In genomic region chr2:5732047-5732446, GRCm38 (mm10) we compare ENCODE assay signal across 25 mouse cellular contexts. TPM values are rescaled to one million over a fixed set of nuclear protein-coding genes. Genes with fewer than 3 reads are reported as not detected.
DNase-seq lines count a peak whose midpoint lies in the region; ATAC-seq and TF ChIP-seq lines count a peak whose summit lies in the region.
"Had no signal": no experiment of that assay in that cellular context is flagged by ENCODE, and none has a peak within 500 bp of the region (broad histone marks: within the 10 kb centered on the region; RNA-seq: fewer than 3 reads in every experiment).

No protein-coding gene starts in this region.

- no peak overlapping the region for H3K9ac ChIP-seq in lung, embryonic 15.5 days
- H3K9ac ChIP-seq in intestine, embryonic 14.5 days (ENCODE audit: low read length) = no peak overlapping the region
- no peak overlapping the region for H3K9ac ChIP-seq in intestine, embryonic 16.5 days (ENCODE audit: low read depth, low read length)
- no peak overlapping the region for H3K9ac ChIP-seq in hindbrain, embryonic 13.5 days
- H3K9ac ChIP-seq: embryonic facial prominence, embryonic 12.5 days; forebrain, embryonic 13.5 days had no signal

- no peak for DNase-seq in layer of hippocampus, adult 2 months (ENCODE audit: low spot score in 2 of 2)
- no peak for DNase-seq in layer of hippocampus, postnatal 10 days (ENCODE audit: low spot score in 2 of 2)
- DNase-seq in lung, postnatal 10 days = no peak
- DNase-seq in intestine, embryonic 14.5 days (ENCODE audit: low spot score) = no peak
- DNase-seq in frontal cortex, postnatal 36 days (ENCODE audit: low spot score in 2 of 2) = no peak
- DNase-seq: adrenal gland, adult 8-10 months; adrenal gland, postnatal 14 days; adrenal gland, postnatal 36 days; B cell, adult 2 months; cerebellum, adult 11-12 months; cerebellum, adult 2 months; cerebellum, adult 9-10 months; cerebellum, postnatal 10 days; cerebellum, postnatal 25 days had no signal

- no peaks in the 10 kb centered on the region for H3K9me3 ChIP-seq in lung, embryonic 15.5 days
- H3K9me3 ChIP-seq in intestine, embryonic 14.5 days (ENCODE audit: control insufficient read depth, low read length) = no peaks in the 10 kb centered on the region
- H3K9me3 ChIP-seq in intestine, embryonic 16.5 days (ENCODE audit: control insufficient read depth, low read length) = no peaks in the 10 kb centered on the region
- H3K9me3 ChIP-seq in hindbrain, embryonic 13.5 days = no peaks in the 10 kb centered on the region
- H3K9me3 ChIP-seq: embryonic facial prominence, embryonic 10.5 days; embryonic facial prominence, embryonic 12.5 days; forebrain, embryonic 13.5 days had no signal

- peaks cover 17% of the 10 kb centered on the region for H3K4me1 ChIP-seq in lung, embryonic 15.5 days
- no peaks in the 10 kb centered on the region for H3K4me1 ChIP-seq in intestine, embryonic 14.5 days (replicated peaks; ENCODE audit: control insufficient read depth, insufficient read depth, low read length)
- peaks cover 6% of the 10 kb centered on the region; the same call in 1 of the 2 replicates for H3K4me1 ChIP-seq in intestine, embryonic 16.5 days (ENCODE audit: control insufficient read depth, insufficient read depth, low read length)
- H3K4me1 ChIP-seq in hindbrain, embryonic 13.5 days (replicated peaks) = peaks cover 19% of the 10 kb centered on the region

- no peak for TF ChIP-seq CTCF in layer of hippocampus, adult 2 months (conservative IDR thresholded peaks at IDR 0.05)

- peak; percentile 56 for ATAC-seq in lung, embryonic 15.5 days (ENCODE audit: borderline replicate concordance, extremely low read depth, low FRiP score, low TSS enrichment)
- ATAC-seq in intestine, embryonic 14.5 days (replicated peaks; ENCODE audit: low FRiP score, low TSS enrichment, low read depth) = 0 out of 2 replicates have a peak, but pooled peaks have one; percentile 50
- peak; percentile 65 for ATAC-seq in intestine, embryonic 16.5 days
- no peak for ATAC-seq in hindbrain, embryonic 13.5 days (ENCODE audit: low FRiP score)
- ATAC-seq: activated CD4-positive, CD25-positive, alpha-beta regulatory T cell, adult 4 months; CD4-positive, CD25-positive, alpha-beta regulatory T cell, adult 4 months; forebrain, embryonic 13.5 days; Patski had no signal

- no peak overlapping the region for H3K4me3 ChIP-seq in layer of hippocampus, adult 2 months
- H3K4me3 ChIP-seq in lung, embryonic 15.5 days = no peak overlapping the region
- no peak overlapping the region for H3K4me3 ChIP-seq in intestine, embryonic 14.5 days (ENCODE audit: low read depth, low read length)
- H3K4me3 ChIP-seq in intestine, embryonic 16.5 days (ENCODE audit: low read length) = no peak overlapping the region
- no peak overlapping the region for H3K4me3 ChIP-seq in hindbrain, embryonic 13.5 days
- H3K4me3 ChIP-seq: embryonic facial prominence, embryonic 10.5 days; embryonic facial prominence, embryonic 12.5 days; forebrain, embryonic 13.5 days had no signal

- H3K27ac ChIP-seq in layer of hippocampus, adult 2 months = peak overlapping the region; percentile 48; the same call in 1 of the 2 replicates
- peak overlapping the region; percentile 39; the same call in 1 of the 2 replicates for H3K27ac ChIP-seq in lung, embryonic 15.5 days
- H3K27ac ChIP-seq in intestine, embryonic 14.5 days (ENCODE audit: low read depth) = no peak overlapping the region
- no peak overlapping the region for H3K27ac ChIP-seq in intestine, embryonic 16.5 days (ENCODE audit: low read length)
- H3K27ac ChIP-seq in hindbrain, embryonic 13.5 days = no peak overlapping the region
- H3K27ac ChIP-seq: embryonic facial prominence, embryonic 10.5 days; embryonic facial prominence, embryonic 12.5 days; forebrain, embryonic 13.5 days had no signal

- no peaks in the 10 kb centered on the region for H3K36me3 ChIP-seq in lung, embryonic 15.5 days
- H3K36me3 ChIP-seq in intestine, embryonic 14.5 days (ENCODE audit: control insufficient read depth, insufficient read depth, low read length) = no peaks in the 10 kb centered on the region
- no peaks in the 10 kb centered on the region for H3K36me3 ChIP-seq in intestine, embryonic 16.5 days (ENCODE audit: control insufficient read depth, insufficient read depth, low read length)
- H3K36me3 ChIP-seq in hindbrain, embryonic 13.5 days = no peaks in the 10 kb centered on the region
- H3K36me3 ChIP-seq: embryonic facial prominence, embryonic 10.5 days; embryonic facial prominence, embryonic 12.5 days; G1E had no signal

- 61% methylated on average over 5 of the region's 5 CpGs for WGBS in lung, embryonic 15.5 days
- 73% methylated on average over 5 of the region's 5 CpGs for WGBS in intestine, embryonic 14.5 days
- WGBS in intestine, embryonic 16.5 days = 71% methylated on average over 5 of the region's 5 CpGs
- 93% methylated on average over 5 of the region's 5 CpGs for WGBS in hindbrain, embryonic 13.5 days

- H3K4me2 ChIP-seq in lung, embryonic 15.5 days = no peak overlapping the region
- no peak overlapping the region for H3K4me2 ChIP-seq in intestine, embryonic 14.5 days (ENCODE audit: low read length)
- no peak overlapping the region for H3K4me2 ChIP-seq in intestine, embryonic 16.5 days (ENCODE audit: low read depth, low read length)
- no peak overlapping the region for H3K4me2 ChIP-seq in hindbrain, embryonic 13.5 days
- H3K4me2 ChIP-seq: embryonic facial prominence, embryonic 12.5 days; forebrain, embryonic 13.5 days had no signal

- no peaks in the 10 kb centered on the region for H3K27me3 ChIP-seq in lung, embryonic 15.5 days
- H3K27me3 ChIP-seq in intestine, embryonic 14.5 days (replicated peaks; ENCODE audit: control insufficient read depth, insufficient read depth, low read length) = no peaks in the 10 kb centered on the region
- H3K27me3 ChIP-seq in intestine, embryonic 16.5 days (replicated peaks; ENCODE audit: control insufficient read depth, insufficient read depth, low read length) = no peaks in the 10 kb centered on the region
- 0 out of 2 replicates have a peak, but pooled peaks cover 2% of the 10 kb centered on the region for H3K27me3 ChIP-seq in hindbrain, embryonic 13.5 days
- H3K27me3 ChIP-seq: CH12.LX; embryonic facial prominence, embryonic 12.5 days; forebrain, embryonic 13.5 days; Patski had no signal

RNA-seq across cellular contexts. Expression of gene Camk1d, which starts 17.7 kb away (rescaled TPM):
- total RNA-seq in layer of hippocampus, adult 2 months (2021) = 100 to 1,000 TPM; 159 to 180 TPM
- 100 to 1,000 TPM; 124 to 128 TPM for total RNA-seq in layer of hippocampus, postnatal 10 days (2021)
- polyA plus RNA-seq in lung, embryonic 15.5 days (2015; fragmentation: Nextera tagmentation; extraction: Ambion mirVana) = 1.6 and 2.5 TPM in 2 replicates
- polyA plus RNA-seq in intestine, embryonic 14.5 days (2014; fragmentation: Nextera tagmentation; extraction: Ambion mirVana) = 20.7 and 21.1 TPM in 2 replicates
- polyA plus RNA-seq in intestine, embryonic 16.5 days (2015; fragmentation: Nextera tagmentation; extraction: Ambion mirVana) = 23.1 and 27.0 TPM in 2 replicates
- 3.5 and 3.6 TPM in 2 replicates for polyA plus RNA-seq in hindbrain, embryonic 13.5 days (2015; fragmentation: Nextera tagmentation; extraction: Ambion mirVana)

Comparison
In these comparisons a context has a peak if more than half of its experiments do, and no peak if none do; other contexts are left out.
1. H3K27ac ChIP-seq: peak in layer of hippocampus, adult 2 months (single experiment) and lung, embryonic 15.5 days (single experiment); none in intestine, embryonic 14.5 days (single experiment), intestine, embryonic 16.5 days (single experiment) and hindbrain, embryonic 13.5 days (single experiment).